Mouse (Mus musculus) stomach, embryonic 14.5 days (tissue): ENCODE results near the gene Ncoa3. TPM values are rescaled to one million over a fixed set of nuclear protein-coding genes. Genes with fewer than 3 reads are reported as not detected.

ENCODE experiments used
- ATAC-seq: fragments of 200-750 bp; cut with Nextera tagmentation; 2 replicates; pipeline ENCODE4 v1.8.0; 2017; ENCODE audit warnings: low read depth, moderate TSS enrichment; ENCODE audit not compliant: insufficient number of reproducible peaks, insufficient read depth, low FRiP score
- H3K27ac ChIP-seq: fragments of 300-500 bp; sonication (generic); 2 replicates; pipeline ENCODE4 v1.5.1; 2014; ENCODE audit warnings: mild to moderate bottlenecking, low read length, moderate library complexity, mixed read lengths
- H3K27me3 ChIP-seq: fragments of 300-500 bp; sonication (generic); 2 replicates; pipeline ENCODE4 v1.6.1; 2014; ENCODE audit warnings: low read length, control low read depth, mixed read lengths; ENCODE audit not compliant: control insufficient read depth, insufficient read depth
- H3K36me3 ChIP-seq: fragments of 300-500 bp; sonication (generic); 2 replicates; pipeline ENCODE4 v1.6.1; 2014; ENCODE audit warnings: mild to moderate bottlenecking, control low read depth, low read length, moderate library complexity, mixed read lengths; ENCODE audit not compliant: control insufficient read depth, insufficient read depth
- H3K4me1 ChIP-seq: fragments of 300-500 bp; sonication (generic); 2 replicates; pipeline ENCODE4 v1.6.1; 2014; ENCODE audit warnings: low read length, control low read depth, mixed read lengths; ENCODE audit not compliant: control insufficient read depth, insufficient read depth
- H3K4me2 ChIP-seq: fragments of 300-500 bp; sonication (generic); replicated peaks from 2 replicates; pipeline ENCODE4 v1.6.1; 2014; ENCODE audit warnings: low read depth, low read length, control low read depth
- H3K4me3 ChIP-seq: fragments of 300-500 bp; sonication (generic); 2 replicates; pipeline ENCODE4 v1.5.1; 2014; ENCODE audit warnings: low read depth, low read length, control low read depth
- H3K9ac ChIP-seq: fragments of 300-500 bp; sonication (generic); replicated peaks from 2 replicates; pipeline ENCODE4 v1.6.1; 2014; ENCODE audit warnings: low read depth, mild to moderate bottlenecking, control low read depth, low read length, moderate library complexity, mixed read lengths
- H3K9me3 ChIP-seq: fragments of 300-500 bp; sonication (generic); 2 replicates; pipeline ENCODE4 v1.6.1; 2016; ENCODE audit warnings: low read depth, low read length, control low read depth; ENCODE audit not compliant: control insufficient read depth
- WGBS: fragments of 180-500 bp; shearing (Covaris S2); extraction: QIAGEN DNeasy Blood & Tissue Kit; methylation state at CpG from one replicate; pipeline ENCODE4 v1.1.7; 2014; 5-methylcytosine and 5-hydroxymethylcytosine counted together
- polyA plus RNA-seq: library from polyadenylated mRNA; unstranded; fragments of >200 nt; fragmentation: Nextera tagmentation; extraction: Ambion mirVana; gene quantifications from 2 replicates; pipeline ENCODE4 v1.2.1, GENCODE M21; 2014

Gene Ncoa3
- polyA plus RNA-seq, 1 experiment from 2014 or later, result 25.7 TPM

DNA sequence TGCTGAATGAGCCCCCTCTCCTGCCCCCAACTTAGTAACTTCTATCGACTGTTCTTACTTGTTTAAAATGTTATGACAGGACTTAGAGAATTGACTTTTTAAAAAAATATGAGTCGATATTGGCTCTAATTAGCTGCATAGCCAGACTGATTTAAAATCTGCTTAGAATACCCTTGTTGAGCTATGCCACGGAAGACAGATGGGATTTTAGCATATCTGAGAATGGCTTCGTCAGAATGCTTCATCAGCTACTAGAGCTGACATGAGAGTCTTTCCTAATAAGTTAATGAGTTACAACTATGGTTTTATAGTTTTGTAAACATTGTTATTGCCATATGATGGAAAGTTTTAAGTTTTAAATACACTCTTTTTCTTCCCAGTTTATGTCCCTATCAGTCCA is 32.2 kb downstream of the Ncoa3 start:
- 75% methylated on average over 4 of the region's 4 CpGs for WGBS
- Histone ChIP-seq H3K9me3 (no peaks in the 10 kb centered on the region), H3K27me3 (no peaks in the 10 kb centered on the region), H3K36me3 (no peaks in the 10 kb centered on the region), H3K4me1 (peaks cover 26% of the 10 kb centered on the region), H3K27ac (no peak overlapping the region), H3K4me3 (no peak overlapping the region), H3K4me2 (no peak overlapping the region), H3K9ac (no peak overlapping the region)
- ATAC-seq, result no peak

DNA sequence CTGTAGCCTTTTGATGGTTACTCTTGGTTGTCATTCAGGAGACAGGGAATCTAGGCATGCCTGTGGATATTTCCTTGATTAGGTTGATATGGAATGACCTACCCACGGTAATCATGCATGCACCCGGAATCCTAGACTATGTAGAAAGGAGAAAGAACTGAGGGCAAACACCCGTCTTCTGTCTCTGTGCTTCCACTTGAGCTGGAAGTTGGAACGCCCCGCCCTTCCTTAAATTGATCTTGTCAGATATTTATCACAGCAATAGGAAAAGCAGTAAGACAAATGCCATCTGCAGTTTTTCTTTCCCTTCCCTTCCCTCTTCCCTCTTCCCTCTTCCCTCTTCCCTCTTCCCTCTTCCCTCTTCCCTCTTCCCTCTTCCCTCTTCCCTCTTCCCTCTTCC is 33.5 kb downstream of the Ncoa3 start:
- Histone ChIP-seq H3K9me3 (no peaks in the 10 kb centered on the region), H3K4me3 (no peak overlapping the region), H3K4me2 (no peak overlapping the region), H3K27me3 (no peaks in the 10 kb centered on the region), H3K9ac (no peak overlapping the region), H3K27ac (no peak overlapping the region), H3K36me3 (no peaks in the 10 kb centered on the region), H3K4me1 (peaks cover 31% of the 10 kb centered on the region)
- 72% methylated on average over 5 of the region's 5 CpGs for WGBS
- ATAC-seq, result no peak

DNA sequence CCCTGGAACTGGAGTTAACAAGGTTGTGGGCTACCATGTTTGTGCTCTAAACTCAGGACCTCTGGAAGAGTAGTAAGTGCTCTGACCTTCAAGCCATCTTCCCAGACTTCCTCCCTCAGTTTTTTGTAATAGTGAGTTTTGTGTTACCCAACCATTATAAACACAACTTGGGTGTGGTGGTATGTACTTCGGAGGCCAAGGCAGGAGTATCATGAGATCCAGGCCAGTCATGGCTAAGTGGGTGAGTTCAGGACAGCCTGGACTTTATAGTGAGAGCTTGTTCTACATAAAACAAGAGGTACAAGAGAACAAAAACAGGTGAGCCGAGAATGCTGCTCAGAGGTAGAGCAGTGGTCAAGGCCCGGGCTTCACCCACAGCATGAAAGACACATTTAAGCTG is 35.4 kb downstream of the Ncoa3 start:
- peaks cover 39% of the 10 kb centered on the region for H3K4me1 ChIP-seq
- no peak overlapping the region for H3K9ac ChIP-seq
- H3K36me3 ChIP-seq, result no peaks in the 10 kb centered on the region
- WGBS, result 84% methylated on average over 3 of the region's 3 CpGs
- H3K27me3 ChIP-seq, result no peaks in the 10 kb centered on the region
- ATAC-seq, result no peak
- H3K9me3 ChIP-seq, result no peaks in the 10 kb centered on the region
- H3K4me2 ChIP-seq, result no peak overlapping the region
- no peak overlapping the region for H3K27ac ChIP-seq
- H3K4me3 ChIP-seq, result no peak overlapping the region

GRCm38 (mm10) chr2:166029232-166029631 is 36.8 kb downstream of the Ncoa3 start:
- Histone ChIP-seq H3K27me3 (no peaks in the 10 kb centered on the region), H3K9me3 (no peaks in the 10 kb centered on the region), H3K4me1 (peaks cover 43% of the 10 kb centered on the region), H3K36me3 (no peaks in the 10 kb centered on the region), H3K27ac (peak overlapping the region; percentile 10; the same call in 1 of the 2 replicates), H3K9ac (no peak overlapping the region), H3K4me2 (0 out of 2 replicates have a peak overlapping the region, but pooled peaks have one; percentile 3), H3K4me3 (no peak overlapping the region)
- ATAC-seq, result no peak
- 32% methylated on average over 4 of the region's 4 CpGs for WGBS

- no peak overlapping the region; the same call in 1 of the 2 replicates for H3K9ac ChIP-seq
Observed at GRCm38 (mm10) chr2:166030256-166030995, 38.0 kb downstream of the Ncoa3 start.

GRCm38 (mm10) chr2:166031120-166031929 is 38.9 kb downstream of the Ncoa3 start:
- no peak overlapping the region; the same call in 1 of the 2 replicates for H3K9ac ChIP-seq

More at GRCm38 (mm10) chr2:166030256-166030995, 38.0 kb downstream of the Ncoa3 start:
- Histone ChIP-seq H3K4me3 (peak overlapping the region; percentile 11; the same call in 1 of the 2 replicates), H3K4me1 (peaks cover 37% of the 10 kb centered on the region), H3K36me3 (no peaks in the 10 kb centered on the region; the same call in 1 of the 2 replicates), H3K9me3 (no peaks in the 10 kb centered on the region), H3K27ac (peak overlapping the region; percentile 97), H3K4me2 (peak overlapping the region; percentile 52), H3K27me3 (no peaks in the 10 kb centered on the region)
- ATAC-seq, result peak; percentile 12; the same call in 1 of the 2 replicates
- 4% methylated on average over 13 of the region's 13 CpGs for WGBS

GRCm38 (mm10) chr2:166032628-166033027 is 40.2 kb downstream of the Ncoa3 start:
- H3K4me2 ChIP-seq, result no peak overlapping the region
- WGBS, result 82% methylated on average over 5 of the region's 5 CpGs
- H3K4me1 ChIP-seq, result peaks cover 31% of the 10 kb centered on the region
- H3K4me3 ChIP-seq, result no peak overlapping the region
- no peak for ATAC-seq
- no peaks in the 10 kb centered on the region for H3K27me3 ChIP-seq
- peak overlapping the region; percentile 27; the same call in 1 of the 2 replicates for H3K27ac ChIP-seq
- no peak overlapping the region for H3K9ac ChIP-seq
- H3K9me3 ChIP-seq, result no peaks in the 10 kb centered on the region
- no peaks in the 10 kb centered on the region; the same call in 1 of the 2 replicates for H3K36me3 ChIP-seq

More at GRCm38 (mm10) chr2:166031120-166031929, 38.9 kb downstream of the Ncoa3 start:
- Histone ChIP-seq H3K4me2 (peak overlapping the region; percentile 52), H3K9me3 (no peaks in the 10 kb centered on the region), H3K27me3 (no peaks in the 10 kb centered on the region), H3K4me3 (peak overlapping the region; percentile 11), H3K4me1 (peaks cover 31% of the 10 kb centered on the region), H3K27ac (peak overlapping the region; percentile 97), H3K36me3 (no peaks in the 10 kb centered on the region; the same call in 1 of the 2 replicates)
- 6% methylated on average over 7 of the region's 7 CpGs for WGBS
- peak; percentile 94 for ATAC-seq

- peak overlapping the region; percentile 22; the same call in 1 of the 2 replicates for H3K27ac ChIP-seq
- 59% methylated on average over 3 of the region's 3 CpGs for WGBS
- no peaks in the 10 kb centered on the region for H3K9me3 ChIP-seq
- no peaks in the 10 kb centered on the region; the same call in 1 of the 2 replicates for H3K36me3 ChIP-seq
- H3K4me1 ChIP-seq, result peaks cover 24% of the 10 kb centered on the region
- ATAC-seq, result no peak
- no peak overlapping the region for H3K4me2 ChIP-seq
- no peaks in the 10 kb centered on the region for H3K27me3 ChIP-seq
- no peak overlapping the region for H3K4me3 ChIP-seq
- no peak overlapping the region for H3K9ac ChIP-seq
Observed at GRCm38 (mm10) chr2:166034967-166035490, 42.6 kb downstream of the Ncoa3 start.
